Comparison of ENCODE assay signal across 11 mouse cellular contexts in the genomic region with DNA sequence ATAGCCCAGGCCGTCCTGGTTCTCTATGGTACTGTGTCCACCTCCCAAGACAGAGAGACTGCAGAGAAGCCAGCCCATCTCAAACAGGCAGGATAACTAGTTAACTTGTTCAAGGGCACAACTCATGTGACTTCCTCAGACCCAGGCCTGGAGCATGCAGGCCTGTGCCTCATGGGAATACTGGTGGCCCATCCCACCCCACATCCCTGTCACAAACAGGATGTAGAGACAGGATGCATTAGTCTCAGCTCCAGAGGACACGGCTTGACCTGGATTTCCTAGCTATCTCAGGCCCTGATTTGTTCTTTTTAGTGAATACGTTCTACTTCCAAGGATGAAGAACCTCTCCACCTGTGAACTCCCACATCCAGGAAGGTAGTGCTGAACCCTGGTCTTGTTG.
DNase-seq lines count a peak whose midpoint lies in the region; ATAC-seq lines count a peak whose summit lies in the region.
"Had no signal": no experiment of that assay in that cellular context is flagged by ENCODE, and none has a peak within 500 bp of the region (broad histone marks: within the 10 kb centered on the region; RNA-seq: fewer than 3 reads in every experiment).

No protein-coding gene starts in this region.

- H3K4me3 ChIP-seq in heart, embryonic 10.5 days: no peak overlapping the region
- H3K4me3 ChIP-seq in kidney, embryonic 15.5 days (replicated peaks): no peak overlapping the region
- H3K4me3 ChIP-seq: limb, embryonic 10.5 days had no signal

- no peaks in the 10 kb centered on the region for H3K9me3 ChIP-seq in heart, embryonic 10.5 days
- no peaks in the 10 kb centered on the region for H3K9me3 ChIP-seq in kidney, embryonic 15.5 days (replicated peaks)
- H3K9me3 ChIP-seq: limb, embryonic 10.5 days had no signal

- no peak overlapping the region for H3K9ac ChIP-seq in kidney, embryonic 15.5 days

- no peak overlapping the region for H3K4me2 ChIP-seq in kidney, embryonic 15.5 days

- WGBS in heart, embryonic 10.5 days: 77% methylated on average over 3 of the region's 3 CpGs
- WGBS in kidney, embryonic 15.5 days: 68% methylated on average over 3 of the region's 3 CpGs

- 0 out of 2 replicates have a peak, but pooled peaks cover under 1% of the 10 kb centered on the region for H3K36me3 ChIP-seq in heart, embryonic 10.5 days
- peaks cover 11% of the 10 kb centered on the region for H3K36me3 ChIP-seq in kidney, embryonic 15.5 days

- DNase-seq in heart, adult 11 months: peak; percentile 99
- DNase-seq in heart, embryonic 10.5 days (ENCODE audit: low spot score): no peak
- peak; percentile 83 for DNase-seq in heart, adult 8-10 months (ENCODE audit: low spot score)
- peak; percentile 50 for DNase-seq in lung, postnatal 25 days (ENCODE audit: low spot score)
- DNase-seq in left cerebral cortex, postnatal 4 days: no peak
- DNase-seq in urinary bladder, adult 18-20 months (ENCODE audit: low spot score in 2 of 2): no peak
- DNase-seq in layer of hippocampus, postnatal 10 days (ENCODE audit: low spot score in 2 of 2): no peak

- H3K27ac ChIP-seq in heart, embryonic 10.5 days: no peak overlapping the region
- H3K27ac ChIP-seq in kidney, embryonic 15.5 days: 0 out of 2 replicates have a peak overlapping the region, but pooled peaks have one; percentile 23

- intact Hi-C loops in left cerebral cortex, postnatal 4 days (cut with DNase I): no loop called here

- peaks cover 47% of the 10 kb centered on the region for H3K4me1 ChIP-seq in heart, embryonic 10.5 days
- H3K4me1 ChIP-seq in kidney, embryonic 15.5 days: peaks cover 36% of the 10 kb centered on the region

- H3K27me3 ChIP-seq in heart, embryonic 10.5 days (ENCODE audit: insufficient read depth, poor library complexity, severe bottlenecking): no peaks in the 10 kb centered on the region
- H3K27me3 ChIP-seq in kidney, embryonic 15.5 days: no peaks in the 10 kb centered on the region
- H3K27me3 ChIP-seq: Patski had no signal

- ATAC-seq in kidney, embryonic 15.5 days (replicated peaks; ENCODE audit: low FRiP score): peak; percentile 49
- ATAC-seq: inflammation-experienced regulatory T-cells, adult 6 months; Patski had no signal

Comparison
In these comparisons a context has a peak if more than half of its experiments do, and no peak if none do; other contexts are left out.
1. DNase-seq: peak in heart, adult 11 months (single experiment), heart, adult 8-10 months (single experiment) and lung, postnatal 25 days (single experiment); none in heart, embryonic 10.5 days (single experiment), left cerebral cortex, postnatal 4 days (single experiment), urinary bladder, adult 18-20 months (0 of 2) and layer of hippocampus, postnatal 10 days (0 of 2).